Mouse (Mus musculus) cerebellum, postnatal 14 days (tissue): Measurements from ENCODE around the gene Cfdp1.

Experiments used
- DNase-seq, 2 experiments: peaks; one replicate each; pipeline ENCODE4 v3.0.0; 2021; ENCODE audit warnings: mixed read lengths in 2 of 2

Cfdp1 gene

GRCm38 (mm10) chr8:111853861-111854501 is at the start of gene Cfdp1:
TSS of gene Cfdp1 (minus strand) at chr8:111854291.
- DNase-seq: peak; percentile 95 to 97

- no peak for DNase-seq
Observed at GRCm38 (mm10) chr8:111902080-111902479, 48.0 kb upstream of the Cfdp1 start.

GRCm38 (mm10) chr8:111898586-111898985 is 44.5 kb upstream of the Cfdp1 start:
- no peak for DNase-seq

DNA sequence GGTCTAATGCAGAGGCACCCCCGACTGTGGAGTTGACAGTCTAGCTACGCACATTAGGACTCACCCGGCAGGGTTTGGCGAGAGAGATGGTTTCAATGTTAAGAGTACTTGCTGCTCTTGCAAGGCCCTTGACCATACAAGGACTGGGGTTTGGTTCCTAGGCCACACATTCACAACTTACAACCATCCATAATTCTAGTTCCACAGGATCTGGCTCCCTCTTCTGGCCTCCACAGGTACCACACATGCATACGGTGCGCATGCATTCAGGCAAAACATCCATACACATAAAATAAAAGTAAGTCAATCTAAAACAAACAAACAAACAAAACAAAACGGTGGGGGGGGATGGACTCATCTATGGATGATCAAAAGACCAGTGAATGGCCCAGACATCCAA is 40.9 kb upstream of the Cfdp1 start:
- no peak for DNase-seq

DNA sequence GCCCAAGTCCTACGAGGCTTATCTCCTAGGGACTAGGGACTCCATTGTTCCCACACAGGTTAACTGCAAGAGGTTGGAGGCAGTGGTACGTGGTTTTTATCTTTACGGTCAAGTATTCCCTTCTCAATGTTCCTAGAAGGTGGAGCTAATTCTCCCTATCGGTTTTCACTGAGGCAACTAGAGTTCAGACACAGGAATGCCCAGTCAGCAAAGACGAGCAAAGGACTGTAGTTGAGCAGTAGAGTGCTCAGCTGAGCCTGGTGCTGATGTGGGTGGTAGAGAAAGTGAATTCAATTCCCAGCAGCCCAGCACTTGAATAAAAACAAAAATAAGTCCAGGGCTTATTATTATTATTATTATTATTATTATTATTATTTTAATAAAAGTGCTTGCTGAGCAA is 38.5 kb upstream of the Cfdp1 start:
- DNase-seq: no peak

GRCm38 (mm10) chr8:111891983-111892382 is 37.9 kb upstream of the Cfdp1 start:
- DNase-seq: no peak

DNA sequence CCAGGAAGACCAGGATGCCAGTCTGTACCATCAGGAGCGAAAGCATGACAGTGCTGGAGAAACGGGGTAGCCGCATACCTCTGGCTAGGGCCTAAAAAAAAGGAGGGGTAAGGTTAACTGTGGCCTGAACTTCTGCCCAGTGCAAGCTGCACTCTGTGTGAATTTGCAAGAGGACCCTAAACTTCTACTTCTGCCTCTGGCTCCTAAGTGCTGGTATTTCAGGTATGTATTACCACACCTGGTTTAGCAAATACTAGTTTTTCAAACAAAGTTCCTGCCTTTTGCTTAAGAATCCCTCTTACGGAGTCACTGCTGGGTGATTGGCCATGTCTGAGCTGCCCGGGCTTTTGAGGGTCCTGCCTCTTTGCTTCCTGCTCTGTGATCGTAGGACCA is 36.8 kb upstream of the Cfdp1 start:
- no peak for DNase-seq

DNA sequence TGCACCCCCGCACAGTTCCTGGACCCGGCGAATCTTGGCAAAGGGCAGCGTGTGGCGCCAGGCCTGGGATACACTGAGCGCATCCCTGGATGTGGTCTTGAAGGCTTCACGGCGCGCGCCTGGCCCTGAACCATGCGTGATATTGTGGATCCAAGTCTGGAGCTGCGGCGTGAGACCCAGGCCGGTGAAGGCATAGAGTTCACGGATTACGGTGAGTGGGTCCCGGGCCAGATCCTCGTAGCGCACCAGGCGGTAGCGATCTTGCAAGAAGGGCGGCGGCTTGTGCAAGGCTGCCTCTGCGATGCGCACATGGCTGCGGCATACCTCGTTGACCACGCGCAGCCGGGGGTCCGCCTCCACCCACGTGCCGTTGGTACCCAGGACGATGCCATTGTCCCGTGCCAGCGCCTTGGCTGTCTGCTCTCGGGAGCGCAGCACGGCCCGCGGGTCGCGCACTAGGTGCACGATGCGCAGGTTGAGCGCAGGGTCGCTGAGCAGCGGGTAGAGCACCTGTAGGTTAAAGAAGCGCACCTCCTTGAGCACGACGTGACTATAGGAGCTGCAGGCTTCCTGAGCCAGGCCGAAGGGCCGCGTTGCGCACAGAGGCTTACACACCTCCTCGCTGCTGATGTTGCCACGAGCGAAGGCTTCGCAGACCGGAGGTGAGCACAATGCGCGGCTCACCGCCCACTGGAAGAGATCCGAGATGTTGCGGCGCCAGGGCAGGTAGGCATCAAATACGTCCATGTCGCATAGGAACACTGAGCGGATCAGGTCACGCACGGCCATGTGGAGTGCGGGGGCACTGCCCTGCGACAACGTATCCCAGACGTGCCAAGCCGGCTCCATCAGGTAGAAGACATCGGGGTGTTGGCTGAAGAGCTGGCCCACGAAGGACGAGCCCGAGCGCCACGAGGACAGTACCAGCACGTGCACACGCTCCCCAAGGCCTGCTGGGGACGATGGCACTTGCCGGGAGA is 36.1 kb upstream of the Cfdp1 start:
- peak; percentile 56 to 62 for DNase-seq

DNA sequence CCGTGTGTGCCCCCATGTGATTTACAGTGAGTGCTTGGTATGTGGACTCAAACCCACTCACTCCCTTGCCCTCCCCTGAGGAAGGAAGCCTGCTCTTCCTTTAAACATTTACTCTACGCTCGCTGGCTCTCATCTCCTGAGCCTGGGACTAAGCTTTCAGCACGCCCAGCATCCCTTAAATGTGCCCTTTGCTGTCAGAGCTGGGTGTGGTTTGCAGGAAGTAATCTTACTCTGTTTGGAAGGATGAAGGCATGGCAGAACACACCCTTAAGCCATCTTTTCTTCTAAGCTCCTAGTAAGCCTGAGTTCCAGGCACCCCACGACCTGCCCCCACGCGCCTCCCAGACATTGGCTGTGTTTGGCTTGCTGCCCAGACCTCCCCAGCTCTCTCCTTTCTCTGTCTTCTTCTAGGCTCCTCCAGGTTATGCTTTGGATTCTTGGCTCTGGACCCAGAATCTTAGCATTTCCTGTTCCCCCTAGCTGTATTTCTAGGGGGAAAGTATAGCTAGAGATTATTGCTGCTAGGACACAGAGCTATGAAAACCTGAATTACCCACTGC is 34.1 kb upstream of the Cfdp1 start:
- DNase-seq: peak in 1 of 2 experiments; percentile 32

- no peak for DNase-seq
Observed at GRCm38 (mm10) chr8:111887479-111887878, 33.4 kb upstream of the Cfdp1 start.

DNA sequence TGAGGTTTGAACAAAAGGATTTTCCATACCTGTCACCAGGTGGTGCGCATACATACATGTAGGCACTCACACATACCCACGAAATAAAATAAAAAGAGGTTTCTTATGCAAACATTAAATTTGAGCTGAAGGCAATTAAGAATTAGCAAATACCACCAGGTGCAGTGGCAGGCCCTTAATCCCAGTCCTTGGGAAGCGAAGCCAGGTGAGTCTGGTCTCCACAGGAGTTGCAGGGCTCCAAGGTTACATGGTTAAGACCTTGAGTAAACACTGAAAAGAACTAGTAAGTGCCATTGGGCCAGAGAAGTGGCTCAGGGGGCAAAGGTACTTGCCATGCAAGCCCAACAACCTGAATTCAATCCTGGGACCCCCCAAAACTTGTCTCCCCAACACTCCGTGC is 29.5 kb upstream of the Cfdp1 start:
- DNase-seq: no peak

DNA sequence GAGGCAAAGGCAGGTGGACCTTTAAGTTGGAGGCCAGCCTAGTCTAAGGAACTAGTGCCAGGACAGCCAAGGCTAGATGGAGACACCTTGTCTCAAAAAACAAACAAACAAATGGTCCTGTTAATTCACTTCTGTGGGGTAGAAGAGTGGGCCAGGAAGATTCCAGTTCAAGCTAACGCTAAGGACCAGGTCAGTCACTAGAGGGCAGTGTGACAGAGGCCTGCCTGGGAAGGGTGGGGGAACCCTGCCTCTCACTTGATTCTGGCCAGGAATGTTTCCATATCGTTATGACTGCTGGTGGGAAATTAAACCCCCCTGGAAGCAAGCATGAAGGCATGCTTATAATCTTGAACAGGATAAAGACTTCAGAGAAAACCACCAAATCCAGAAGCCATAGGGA is 27.5 kb upstream of the Cfdp1 start:
- peak; percentile 77 to 81 for DNase-seq

DNA sequence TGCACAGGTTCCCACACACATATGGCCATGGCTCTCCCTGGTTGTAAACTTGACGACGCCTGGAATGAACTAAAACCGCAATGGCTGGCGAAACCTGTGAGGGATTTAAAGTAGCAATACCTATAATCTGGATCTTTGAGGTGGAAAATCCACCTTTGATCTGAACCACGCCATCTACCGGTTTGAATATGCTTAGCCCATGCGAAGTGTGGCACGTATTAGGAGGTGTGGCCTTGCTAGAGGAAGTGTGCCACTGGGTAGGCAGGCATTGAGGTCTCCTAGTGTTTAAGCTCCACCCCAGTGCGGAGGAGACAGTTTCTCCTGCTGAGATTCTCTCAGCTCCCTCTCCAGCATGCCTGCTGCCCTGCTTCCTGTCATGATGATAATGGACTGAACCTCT is 23.6 kb upstream of the Cfdp1 start:
- no peak for DNase-seq

DNA sequence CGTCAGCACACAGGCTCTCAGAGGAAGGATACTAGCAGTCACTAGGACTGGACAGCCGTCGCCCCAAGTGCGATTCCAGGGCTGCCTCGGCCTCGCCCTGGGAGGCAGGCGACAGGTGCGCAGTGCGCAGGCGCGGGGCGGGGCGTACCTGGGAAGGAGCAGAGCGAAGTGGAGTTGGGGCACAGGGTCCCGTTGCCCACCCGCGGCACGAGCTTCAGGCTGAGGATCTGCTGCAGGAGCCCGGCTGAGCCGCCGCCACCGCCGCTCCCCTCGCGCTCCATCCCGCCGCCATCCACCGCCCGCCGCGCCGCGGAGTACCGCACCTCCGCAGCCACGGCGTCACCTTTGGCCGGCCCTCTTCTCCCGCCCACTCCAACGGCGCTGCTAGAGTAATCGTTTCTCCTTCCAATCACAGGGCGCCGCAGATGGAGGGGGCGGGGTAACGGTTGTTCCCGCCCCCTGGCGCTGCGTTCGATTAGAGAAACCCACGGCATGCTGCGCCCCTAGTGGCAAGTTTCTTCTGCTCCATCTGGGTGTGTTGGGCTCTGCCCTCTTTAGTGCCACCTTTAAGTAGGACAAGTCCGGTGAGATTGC is 22.4 kb upstream of the Cfdp1 start, which contains the start of gene Tmem170:
Gene Tmem170 (minus strand): TSS at position 396 of the 594 bp plus-strand sequence.
- peak; percentile 99 to 100 for DNase-seq

DNA sequence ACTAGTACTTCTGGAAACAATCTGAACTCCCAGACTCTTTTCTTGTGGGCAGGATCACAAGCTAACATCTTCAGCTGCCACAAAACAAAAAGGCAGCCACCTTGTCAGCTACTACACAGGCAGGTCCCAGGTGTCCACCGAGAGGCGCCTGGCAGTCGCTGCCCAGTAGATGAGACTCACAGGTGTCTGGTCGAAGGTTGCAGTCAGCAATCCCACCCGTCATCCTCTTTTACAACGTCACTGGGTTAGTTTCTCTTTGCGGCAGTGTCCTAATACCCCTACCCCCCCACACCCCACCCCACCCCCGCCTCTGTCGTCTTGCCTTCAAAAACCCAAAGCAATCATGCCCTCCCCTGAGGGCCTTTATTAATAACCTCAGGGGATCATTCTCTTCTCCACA is 21.7 kb upstream of the Cfdp1 start:
- DNase-seq: peak; percentile 23 to 32

DNA sequence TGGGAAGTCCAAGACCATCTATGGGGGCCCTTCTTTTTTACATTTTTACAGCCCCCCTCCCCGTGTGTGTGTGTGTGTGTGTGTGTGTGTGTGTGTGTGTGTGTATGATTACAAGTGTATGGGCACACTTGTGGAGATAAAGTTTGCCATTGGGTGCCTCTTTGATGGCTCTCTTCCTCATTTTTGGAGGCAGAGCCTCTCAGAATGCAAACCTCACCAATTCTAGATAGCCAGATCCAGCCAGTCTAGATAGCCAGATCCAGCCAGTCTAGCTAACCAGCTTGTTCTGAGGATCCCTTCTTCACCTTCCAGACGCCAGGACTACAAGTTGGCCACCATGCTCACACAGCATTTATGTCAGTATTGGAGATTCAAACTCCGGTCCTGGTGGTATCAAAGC is 17.2 kb upstream of the Cfdp1 start:
- DNase-seq: no peak

DNA sequence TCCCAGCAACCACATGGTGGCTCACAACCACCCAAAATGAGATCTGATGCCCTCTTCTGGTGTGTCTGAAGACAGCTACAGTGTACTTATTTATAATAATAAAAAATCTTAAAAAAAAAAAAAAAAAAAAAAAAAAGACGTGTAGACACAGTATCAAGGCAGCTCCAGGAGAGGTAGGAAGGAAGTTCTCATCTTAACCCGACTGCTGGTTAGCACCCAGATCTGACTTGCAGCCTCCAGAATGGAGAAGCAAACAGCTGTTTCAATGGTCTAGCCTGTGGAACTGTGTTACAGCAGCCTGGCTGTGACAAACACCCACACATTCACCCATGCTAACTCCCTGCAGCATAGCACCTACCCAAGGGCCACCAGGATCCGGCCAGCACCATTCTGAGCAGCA is 16.3 kb upstream of the Cfdp1 start:
- DNase-seq: no peak

DNA sequence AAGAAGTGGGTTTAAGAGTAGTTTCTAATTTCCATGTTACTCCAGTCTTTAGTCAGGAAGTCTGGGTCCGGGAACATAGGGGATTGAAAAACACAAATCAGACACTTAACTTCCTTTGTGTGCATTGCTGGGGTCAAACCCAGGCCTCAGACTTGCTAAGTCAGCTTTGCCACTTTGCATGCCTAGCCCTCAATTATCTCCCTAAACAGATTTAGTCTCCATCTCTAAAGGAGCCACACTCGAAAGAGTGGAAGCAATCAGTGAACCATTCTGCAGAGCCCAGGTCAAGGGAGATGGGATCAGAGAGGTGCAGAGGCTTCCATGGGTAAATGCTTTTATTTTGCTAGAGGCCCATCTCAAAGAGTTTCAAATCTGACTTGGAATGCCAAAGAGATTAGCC is 14.6 kb upstream of the Cfdp1 start:
- no peak for DNase-seq

GRCm38 (mm10) chr8:111865857-111866256 is 11.8 kb upstream of the Cfdp1 start:
- no peak for DNase-seq

- DNase-seq: no peak
Observed at GRCm38 (mm10) chr8:111865130-111865852, 11.2 kb upstream of the Cfdp1 start.

DNA sequence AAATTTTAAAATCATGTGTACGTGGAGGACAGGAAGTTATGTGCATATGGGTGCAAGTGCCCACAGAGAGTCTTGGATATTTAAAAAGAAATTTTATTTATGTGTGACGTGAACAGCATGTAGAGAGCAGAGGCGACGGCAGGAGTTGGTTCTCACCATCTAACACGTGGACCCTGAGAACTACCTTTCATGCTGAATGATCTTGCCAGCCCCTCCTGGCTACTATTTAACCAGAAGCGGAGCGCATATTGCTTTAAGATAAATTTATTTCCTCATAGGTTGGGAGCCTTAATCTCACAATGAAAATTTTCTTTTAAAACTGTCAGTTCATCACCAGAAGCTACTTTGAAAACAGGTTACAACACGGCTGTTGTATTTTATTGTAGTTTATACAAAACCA is 10.6 kb upstream of the Cfdp1 start:
- DNase-seq: no peak

GRCm38 (mm10) chr8:111863280-111863679 is 9.2 kb upstream of the Cfdp1 start:
- no peak for DNase-seq

DNA sequence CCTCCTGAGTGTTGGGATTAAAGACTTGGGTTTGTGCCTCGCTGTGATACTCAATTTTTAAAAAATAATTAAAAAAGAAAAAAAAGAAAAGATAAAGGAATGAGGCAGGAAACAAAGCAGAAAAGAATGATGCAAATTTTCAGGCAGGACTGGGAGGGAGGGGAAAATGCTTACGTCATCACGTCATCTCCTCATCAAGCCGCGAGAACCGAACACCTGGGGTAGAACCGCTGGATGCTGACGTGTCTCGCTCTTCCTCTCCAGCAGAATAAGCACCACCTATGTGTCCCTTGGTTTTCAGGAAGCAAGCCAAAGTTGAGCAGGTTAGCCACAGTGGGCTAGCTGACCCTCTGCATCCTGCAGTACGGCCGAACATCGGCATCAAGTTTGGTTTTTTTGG is 1.9 kb upstream of the Cfdp1 start:
- no peak for DNase-seq
